Mouse (Mus musculus): ENCODE measurements at regions not wholly inside any gene's neighbourhood (a gene's known extent, or its start where the extent isn't known, plus 50 kb on each side); places are given as distances from the start of the nearest gene placed in this dataset.

- WGBS: 69% methylated on average over 3 of the region's 3 CpGs
- Histone ChIP-seq H3K4me2 (ENCODE audit: low read length) (no peak overlapping the region), H3K36me3 (ENCODE audit: control insufficient read depth, insufficient read depth, low read length) (no peaks in the 10 kb centered on the region), H3K27ac (ENCODE audit: low read depth) (no peak overlapping the region), H3K27me3 (replicated peaks; ENCODE audit: control insufficient read depth, insufficient read depth, low read length) (no peaks in the 10 kb centered on the region), H3K4me3 (ENCODE audit: low read depth, low read length) (no peak overlapping the region), H3K4me1 (replicated peaks; ENCODE audit: control insufficient read depth, insufficient read depth, low read length) (no peaks in the 10 kb centered on the region), H3K9ac (ENCODE audit: low read length) (no peak overlapping the region), H3K9me3 (ENCODE audit: control insufficient read depth, low read length) (no peaks in the 10 kb centered on the region)
- DNase-seq (ENCODE audit: low spot score): no peak
- ATAC-seq (replicated peaks; ENCODE audit: low FRiP score, low TSS enrichment, low read depth): no peak
Measured at GRCm38 (mm10) chr7:69599866-69600265, 766.7 kb downstream of the Nr2f2 start.

GRCm38 (mm10) chr7:69585716-69586115 is 780.8 kb downstream of the Nr2f2 start:
- DNase-seq (ENCODE audit: low spot score): no peak

GRCm38 (mm10) chr7:69585131-69585530 is 781.4 kb downstream of the Nr2f2 start:
- no peaks in the 10 kb centered on the region for H3K9me3 ChIP-seq (ENCODE audit: control insufficient read depth, low read length)
- no peak overlapping the region for H3K4me3 ChIP-seq (ENCODE audit: low read depth, low read length)
- WGBS: 81% methylated on average over 4 of the region's 4 CpGs
- DNase-seq (ENCODE audit: low spot score) (no peak), ATAC-seq (replicated peaks; ENCODE audit: low FRiP score, low TSS enrichment, low read depth) (no peak)
- no peaks in the 10 kb centered on the region for H3K27me3 ChIP-seq (replicated peaks; ENCODE audit: control insufficient read depth, insufficient read depth, low read length)
- H3K4me2 ChIP-seq (ENCODE audit: low read length): no peak overlapping the region
- H3K4me1 ChIP-seq (replicated peaks; ENCODE audit: control insufficient read depth, insufficient read depth, low read length): no peaks in the 10 kb centered on the region
- H3K27ac ChIP-seq (ENCODE audit: low read depth): no peak overlapping the region
- no peak overlapping the region for H3K9ac ChIP-seq (ENCODE audit: low read length)
- H3K36me3 ChIP-seq (ENCODE audit: control insufficient read depth, insufficient read depth, low read length): no peaks in the 10 kb centered on the region

More at GRCm38 (mm10) chr7:69585716-69586115, 780.8 kb downstream of the Nr2f2 start:
- ATAC-seq (replicated peaks; ENCODE audit: low FRiP score, low TSS enrichment, low read depth): no peak
- Histone ChIP-seq H3K4me2 (ENCODE audit: low read length) (no peak overlapping the region), H3K9me3 (ENCODE audit: control insufficient read depth, low read length) (no peaks in the 10 kb centered on the region), H3K9ac (ENCODE audit: low read length) (no peak overlapping the region), H3K4me3 (ENCODE audit: low read depth, low read length) (no peak overlapping the region), H3K4me1 (replicated peaks; ENCODE audit: control insufficient read depth, insufficient read depth, low read length) (no peaks in the 10 kb centered on the region), H3K27ac (ENCODE audit: low read depth) (no peak overlapping the region), H3K27me3 (replicated peaks; ENCODE audit: control insufficient read depth, insufficient read depth, low read length) (no peaks in the 10 kb centered on the region), H3K36me3 (ENCODE audit: control insufficient read depth, insufficient read depth, low read length) (no peaks in the 10 kb centered on the region)
- 59% methylated on average over 6 of the region's 6 CpGs for WGBS

GRCm38 (mm10) chr7:69584516-69584915 is 782.0 kb downstream of the Nr2f2 start:
- Histone ChIP-seq H3K27me3 (replicated peaks; ENCODE audit: control insufficient read depth, insufficient read depth, low read length) (no peaks in the 10 kb centered on the region), H3K4me2 (ENCODE audit: low read length) (no peak overlapping the region), H3K27ac (ENCODE audit: low read depth) (no peak overlapping the region), H3K9ac (ENCODE audit: low read length) (no peak overlapping the region), H3K4me3 (ENCODE audit: low read depth, low read length) (no peak overlapping the region), H3K36me3 (ENCODE audit: control insufficient read depth, insufficient read depth, low read length) (no peaks in the 10 kb centered on the region), H3K4me1 (replicated peaks; ENCODE audit: control insufficient read depth, insufficient read depth, low read length) (no peaks in the 10 kb centered on the region), H3K9me3 (ENCODE audit: control insufficient read depth, low read length) (no peaks in the 10 kb centered on the region)
- DNase-seq (ENCODE audit: low spot score) (no peak), ATAC-seq (replicated peaks; ENCODE audit: low FRiP score, low TSS enrichment, low read depth) (no peak)
- 85% methylated on average over 2 of the region's 2 CpGs for WGBS

- no peak overlapping the region for H3K4me3 ChIP-seq (ENCODE audit: low read depth, low read length)
- H3K27ac ChIP-seq (ENCODE audit: low read depth): no peak overlapping the region
- H3K4me2 ChIP-seq (ENCODE audit: low read length): no peak overlapping the region
- H3K27me3 ChIP-seq (replicated peaks; ENCODE audit: control insufficient read depth, insufficient read depth, low read length): no peaks in the 10 kb centered on the region
- ATAC-seq (replicated peaks; ENCODE audit: low FRiP score, low TSS enrichment, low read depth): no peak
- H3K36me3 ChIP-seq (ENCODE audit: control insufficient read depth, insufficient read depth, low read length): no peaks in the 10 kb centered on the region
- no peak overlapping the region for H3K9ac ChIP-seq (ENCODE audit: low read length)
- WGBS: 45% methylated on average over 1 of the region's 1 CpGs
- DNase-seq (ENCODE audit: low spot score): no peak
- no peaks in the 10 kb centered on the region for H3K9me3 ChIP-seq (ENCODE audit: control insufficient read depth, low read length)
- no peaks in the 10 kb centered on the region for H3K4me1 ChIP-seq (replicated peaks; ENCODE audit: control insufficient read depth, insufficient read depth, low read length)
Measured at GRCm38 (mm10) chr7:69583901-69584300, 782.6 kb downstream of the Nr2f2 start.

- DNase-seq (ENCODE audit: low spot score) (no peak), ATAC-seq (replicated peaks; ENCODE audit: low FRiP score, low TSS enrichment, low read depth) (no peak)
- 79% methylated on average over 6 of the region's 6 CpGs for WGBS
- H3K36me3 ChIP-seq (ENCODE audit: control insufficient read depth, insufficient read depth, low read length): no peaks in the 10 kb centered on the region
- no peak overlapping the region for H3K9ac ChIP-seq (ENCODE audit: low read length)
- no peak overlapping the region for H3K4me3 ChIP-seq (ENCODE audit: low read depth, low read length)
- H3K4me1 ChIP-seq (replicated peaks; ENCODE audit: control insufficient read depth, insufficient read depth, low read length): no peaks in the 10 kb centered on the region
- H3K9me3 ChIP-seq (ENCODE audit: control insufficient read depth, low read length): no peaks in the 10 kb centered on the region
- no peak overlapping the region for H3K27ac ChIP-seq (ENCODE audit: low read depth)
- no peaks in the 10 kb centered on the region for H3K27me3 ChIP-seq (replicated peaks; ENCODE audit: control insufficient read depth, insufficient read depth, low read length)
- H3K4me2 ChIP-seq (ENCODE audit: low read length): no peak overlapping the region
Measured at GRCm38 (mm10) chr7:69581668-69582067, 784.9 kb downstream of the Nr2f2 start.

GRCm38 (mm10) chr7:69578958-69579810 is 787.4 kb downstream of the Nr2f2 start:
- H3K27ac ChIP-seq (ENCODE audit: low read depth): no peak overlapping the region
- H3K9me3 ChIP-seq (ENCODE audit: control insufficient read depth, low read length): no peaks in the 10 kb centered on the region
- DNase-seq (ENCODE audit: low spot score) (no peak), ATAC-seq (replicated peaks; ENCODE audit: low FRiP score, low TSS enrichment, low read depth) (no peak)
- H3K4me2 ChIP-seq (ENCODE audit: low read length): no peak overlapping the region
- H3K4me1 ChIP-seq (replicated peaks; ENCODE audit: control insufficient read depth, insufficient read depth, low read length): no peaks in the 10 kb centered on the region
- 58% methylated on average over 18 of the region's 18 CpGs for WGBS
- no peak overlapping the region for H3K9ac ChIP-seq (ENCODE audit: low read length)
- H3K4me3 ChIP-seq (ENCODE audit: low read depth, low read length): no peak overlapping the region
- H3K36me3 ChIP-seq (ENCODE audit: control insufficient read depth, insufficient read depth, low read length): no peaks in the 10 kb centered on the region
- H3K27me3 ChIP-seq (replicated peaks; ENCODE audit: control insufficient read depth, insufficient read depth, low read length): no peaks in the 10 kb centered on the region

GRCm38 (mm10) chr7:69577754-69578153 is 788.8 kb downstream of the Nr2f2 start:
- Histone ChIP-seq H3K4me2 (ENCODE audit: low read length) (no peak overlapping the region), H3K27ac (ENCODE audit: low read depth) (no peak overlapping the region), H3K9me3 (ENCODE audit: control insufficient read depth, low read length) (no peaks in the 10 kb centered on the region), H3K27me3 (replicated peaks; ENCODE audit: control insufficient read depth, insufficient read depth, low read length) (no peaks in the 10 kb centered on the region), H3K4me1 (replicated peaks; ENCODE audit: control insufficient read depth, insufficient read depth, low read length) (no peaks in the 10 kb centered on the region), H3K36me3 (ENCODE audit: control insufficient read depth, insufficient read depth, low read length) (no peaks in the 10 kb centered on the region), H3K9ac (ENCODE audit: low read length) (no peak overlapping the region), H3K4me3 (ENCODE audit: low read depth, low read length) (no peak overlapping the region)
- ATAC-seq (replicated peaks; ENCODE audit: low FRiP score, low TSS enrichment, low read depth): no peak
- DNase-seq (ENCODE audit: low spot score): no peak
- WGBS: 70% methylated on average over 6 of the region's 6 CpGs

- WGBS: 84% methylated on average over 6 of the region's 6 CpGs
- no peaks in the 10 kb centered on the region for H3K36me3 ChIP-seq (ENCODE audit: control insufficient read depth, insufficient read depth, low read length)
- ATAC-seq (replicated peaks; ENCODE audit: low FRiP score, low TSS enrichment, low read depth): no peak
- H3K9me3 ChIP-seq (ENCODE audit: control insufficient read depth, low read length): no peaks in the 10 kb centered on the region
- H3K4me2 ChIP-seq (ENCODE audit: low read length): no peak overlapping the region
- H3K4me1 ChIP-seq (replicated peaks; ENCODE audit: control insufficient read depth, insufficient read depth, low read length): no peaks in the 10 kb centered on the region
- no peak overlapping the region for H3K4me3 ChIP-seq (ENCODE audit: low read depth, low read length)
- no peak overlapping the region for H3K27ac ChIP-seq (ENCODE audit: low read depth)
- no peaks in the 10 kb centered on the region for H3K27me3 ChIP-seq (replicated peaks; ENCODE audit: control insufficient read depth, insufficient read depth, low read length)
- H3K9ac ChIP-seq (ENCODE audit: low read length): no peak overlapping the region
- DNase-seq (ENCODE audit: low spot score): no peak
Measured at GRCm38 (mm10) chr7:69576596-69576995, 789.9 kb downstream of the Nr2f2 start.
